Mouse (Mus musculus) heart, adult 9 months (tissue): ENCODE data around the gene Frrs1l.

ENCODE experiments used
- DNase-seq, 2 experiments: peaks; one replicate each; pipeline ENCODE4 v3.0.0; 2022; ENCODE audit warnings: low spot score in 2 of 2

The Frrs1l gene

DNA sequence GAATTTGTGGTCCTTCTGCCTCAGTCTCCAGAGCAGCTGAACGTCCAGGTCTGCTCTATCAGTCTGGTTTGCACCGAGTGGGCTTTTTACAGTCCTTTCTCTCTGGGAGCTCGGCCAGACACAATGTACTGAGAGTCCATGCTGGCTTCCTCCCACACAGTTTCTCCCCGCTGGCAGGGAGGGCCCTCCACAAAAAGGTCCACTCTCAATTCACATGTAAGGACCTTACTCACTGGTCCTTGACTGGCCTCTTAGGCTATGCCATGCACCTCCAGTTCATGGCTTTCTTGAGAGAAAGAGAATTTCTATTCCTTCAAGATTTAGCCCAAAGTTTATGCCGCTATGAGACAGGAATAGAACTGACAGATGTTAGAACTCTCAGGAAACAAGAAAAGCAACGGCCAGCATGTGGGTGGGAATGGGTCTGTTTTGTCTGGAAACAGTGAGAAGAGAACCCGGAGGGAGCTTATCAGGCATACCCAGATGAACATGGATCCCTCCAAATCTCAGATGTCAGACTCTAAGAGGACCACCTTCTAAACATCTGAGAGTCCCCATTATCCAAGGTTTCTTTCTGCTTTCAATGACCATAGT, 24.5 kb downstream of the Frrs1l start:
- DNase-seq = peak in 1 of 2 experiments; percentile 29

DNA sequence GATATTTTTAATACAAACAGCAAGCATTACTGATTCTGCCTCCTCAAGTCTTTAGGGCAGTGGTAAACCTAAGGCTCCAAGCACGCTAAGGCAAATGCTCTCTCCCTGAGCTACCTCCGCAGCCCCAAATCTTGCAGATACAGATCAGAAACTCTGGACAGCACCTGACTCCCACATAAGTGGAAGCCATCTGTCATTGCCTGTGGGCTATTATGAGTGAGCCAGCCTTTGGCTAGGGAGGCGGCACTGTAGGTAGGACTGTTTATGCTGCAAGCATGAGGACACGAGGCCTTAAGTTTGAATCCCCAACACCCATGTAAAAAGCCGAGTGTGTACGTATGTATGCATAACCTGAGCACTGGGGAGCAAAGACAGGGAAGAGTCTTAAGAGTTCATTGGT, 26.5 kb downstream of the Frrs1l start:
- DNase-seq = no peak

DNA sequence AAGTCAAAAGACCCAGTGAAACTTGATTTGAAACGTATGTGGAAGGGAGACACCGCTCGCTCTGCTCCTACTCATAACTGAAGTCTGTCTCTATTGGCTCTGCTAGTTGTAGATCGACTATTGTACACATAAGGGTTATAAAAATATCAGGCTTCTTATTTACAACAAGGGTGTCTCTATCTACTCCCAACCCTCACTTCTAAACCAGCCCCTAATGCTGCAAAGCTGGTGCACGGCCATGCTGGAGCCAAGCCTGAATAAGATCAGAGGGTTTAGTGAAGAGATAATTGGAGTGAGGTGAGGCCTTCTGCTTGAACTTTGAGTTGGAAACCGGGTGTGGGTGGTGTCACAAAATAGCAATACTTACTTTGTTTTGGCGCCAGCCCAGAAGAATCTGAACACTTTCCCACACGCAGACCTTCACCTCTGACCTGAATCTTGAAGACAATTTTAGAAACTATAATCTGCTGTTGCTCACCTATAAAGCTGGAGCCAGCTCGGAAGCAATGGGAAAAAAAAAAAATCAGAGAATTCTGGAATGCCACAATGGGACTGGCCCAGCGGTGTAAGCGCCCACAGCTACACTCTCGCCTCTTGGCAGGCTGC, 28.8 kb downstream of the Frrs1l start:
- peak; percentile 69 to 71 for DNase-seq

DNA sequence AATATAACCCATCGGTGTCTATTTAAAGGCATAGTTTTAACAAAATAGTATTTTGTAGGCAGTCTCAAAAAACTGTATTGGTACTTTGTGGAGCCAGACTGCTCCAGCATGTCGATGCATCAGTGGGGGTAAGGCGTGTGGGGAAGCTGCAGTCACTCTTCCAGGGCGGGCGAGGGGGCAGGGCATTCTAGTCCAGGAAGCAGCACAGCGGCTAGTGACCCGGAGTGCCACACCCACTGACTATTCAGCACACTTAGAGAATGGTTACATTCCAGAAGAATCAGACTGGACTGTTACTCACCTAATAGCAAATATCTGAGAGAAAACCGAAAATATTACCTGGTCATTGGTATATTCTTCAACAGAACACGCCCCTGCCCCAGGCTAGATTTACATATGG, 32.7 kb downstream of the Frrs1l start:
- no peak for DNase-seq

DNA sequence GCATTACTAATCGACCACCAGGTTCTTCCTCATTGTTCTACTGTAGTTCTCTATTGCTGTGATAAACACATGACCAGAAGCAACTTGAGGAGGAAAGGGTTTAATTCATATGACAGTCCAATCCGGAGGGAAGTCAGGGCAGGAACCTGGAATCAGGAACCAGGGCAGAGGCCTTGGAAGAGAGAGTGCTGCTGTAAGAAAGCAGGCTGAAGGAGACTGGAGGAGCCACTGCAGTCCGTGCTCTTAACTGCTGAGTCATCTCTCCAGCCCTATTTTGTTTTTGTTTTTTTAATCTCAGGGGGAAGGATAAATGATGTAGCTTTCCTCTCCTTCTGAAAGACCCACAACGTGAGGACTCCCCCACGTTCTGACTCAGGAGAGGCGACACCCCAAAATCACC, 37.0 kb downstream of the Frrs1l start:
- no peak for DNase-seq

DNA sequence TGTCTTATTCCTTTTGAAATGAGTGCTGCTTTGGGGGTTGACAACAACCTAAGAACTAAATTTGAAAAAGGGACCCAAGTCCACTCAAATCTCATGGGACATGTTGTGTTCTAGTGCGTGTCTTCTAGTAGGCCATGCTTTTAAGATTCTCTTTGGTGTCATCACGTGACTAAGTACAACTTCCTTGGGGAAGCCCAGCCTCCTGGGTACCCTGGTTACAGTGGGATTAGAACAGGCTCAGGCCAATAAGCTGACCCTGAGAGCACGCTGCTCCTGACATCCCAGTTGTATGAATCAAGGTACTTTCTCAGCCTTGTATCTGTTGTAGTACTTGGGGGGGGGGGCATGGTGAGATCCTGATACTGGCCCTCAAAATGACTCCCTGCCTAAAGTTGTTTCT, 38.5 kb downstream of the Frrs1l start:
- no peak for DNase-seq

DNA sequence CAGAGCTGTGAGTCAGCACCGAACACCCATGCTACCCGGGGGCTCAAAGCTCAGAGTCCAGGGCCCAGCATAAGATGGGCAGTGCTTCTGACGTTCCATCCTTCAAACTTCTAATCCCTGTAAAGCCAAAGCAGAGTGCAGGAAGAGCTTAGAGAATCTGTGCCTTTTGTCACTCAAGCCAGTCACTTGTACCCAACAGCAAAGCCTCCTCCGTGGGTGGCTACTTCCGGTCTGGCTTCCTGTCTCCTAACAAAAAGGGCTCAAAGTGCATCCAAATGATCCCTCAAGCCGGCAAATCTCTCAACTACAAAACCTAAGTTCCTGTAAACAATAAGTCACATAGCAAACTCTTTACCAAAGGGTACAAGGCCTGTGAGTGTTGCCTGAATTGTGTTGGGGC, 40.7 kb downstream of the Frrs1l start:
- peak in 1 of 2 experiments; percentile 47 for DNase-seq

DNA sequence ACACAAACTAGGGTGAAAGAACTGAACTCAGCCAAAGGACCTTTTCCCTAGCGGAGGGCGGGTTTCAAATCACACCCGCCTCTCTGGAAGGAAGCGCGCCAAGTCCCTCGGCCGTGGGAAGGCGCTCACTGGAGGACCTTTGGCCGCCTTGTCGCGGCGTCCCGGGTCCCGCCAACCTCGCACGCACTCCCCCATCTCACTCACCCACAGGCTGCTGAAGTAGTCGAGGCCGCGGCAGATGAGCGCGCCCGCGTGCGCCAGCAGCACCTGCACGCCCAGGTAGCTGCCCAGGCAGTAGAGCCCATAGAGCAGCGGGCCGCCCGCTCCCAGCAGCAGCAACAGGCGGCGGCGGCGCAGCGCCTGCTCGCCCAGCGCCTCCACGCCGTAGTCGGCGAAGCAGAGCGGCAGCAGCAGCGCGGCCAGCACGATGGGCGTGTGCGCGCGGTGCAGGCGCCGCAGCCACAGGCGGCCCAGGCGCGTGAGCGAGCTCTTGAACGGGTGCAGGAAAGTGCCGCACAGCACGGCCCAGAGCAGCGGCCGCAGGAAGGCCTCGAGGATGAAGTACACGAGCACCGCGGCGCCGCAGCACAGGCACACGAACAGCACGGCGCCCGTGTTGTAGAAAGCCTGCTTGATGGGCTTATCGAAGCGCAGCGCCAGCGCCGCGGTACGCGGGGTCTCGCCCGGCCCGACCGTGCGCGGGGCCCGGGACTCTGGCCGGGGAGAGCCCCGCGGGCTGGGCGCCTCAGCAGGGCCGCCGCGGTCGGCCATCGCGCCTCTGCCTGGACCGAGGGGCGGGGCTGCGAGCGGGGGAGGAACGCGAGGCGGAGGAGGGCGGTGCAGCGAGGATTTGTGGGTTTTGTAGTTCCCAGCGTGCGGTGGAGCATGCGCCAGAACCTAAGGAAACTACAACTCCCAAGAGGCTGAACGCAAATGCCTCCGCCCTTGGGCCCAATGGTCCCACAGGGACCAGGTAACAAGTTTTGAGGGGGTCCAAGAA, 43.2 kb downstream of the Frrs1l start, which contains the start of gene Tmem245:
Tmem245 (minus strand) TSS at position 797 of the 1,000 bp plus-strand sequence.
- DNase-seq = peak; percentile 91 to 94

DNA sequence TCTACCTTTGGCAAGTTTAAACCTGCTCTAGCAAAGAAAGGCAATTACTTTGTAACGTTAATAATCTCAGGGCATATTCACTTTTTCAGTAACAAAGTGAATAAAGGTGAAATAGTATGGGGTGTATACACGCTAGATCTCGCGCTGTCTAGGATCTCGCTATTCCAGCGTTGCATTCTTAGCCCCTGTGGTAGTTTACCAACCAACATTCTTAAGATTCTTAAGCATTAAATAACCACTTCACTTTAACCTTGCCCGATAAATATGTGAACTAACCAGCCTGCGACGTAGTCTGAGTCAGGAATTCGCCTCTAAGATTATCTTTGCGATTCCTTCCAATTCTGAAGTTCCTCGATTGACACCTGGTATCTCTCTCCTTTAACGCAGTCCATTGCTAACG, 44.0 kb downstream of the Frrs1l start:
- no peak for DNase-seq

DNA sequence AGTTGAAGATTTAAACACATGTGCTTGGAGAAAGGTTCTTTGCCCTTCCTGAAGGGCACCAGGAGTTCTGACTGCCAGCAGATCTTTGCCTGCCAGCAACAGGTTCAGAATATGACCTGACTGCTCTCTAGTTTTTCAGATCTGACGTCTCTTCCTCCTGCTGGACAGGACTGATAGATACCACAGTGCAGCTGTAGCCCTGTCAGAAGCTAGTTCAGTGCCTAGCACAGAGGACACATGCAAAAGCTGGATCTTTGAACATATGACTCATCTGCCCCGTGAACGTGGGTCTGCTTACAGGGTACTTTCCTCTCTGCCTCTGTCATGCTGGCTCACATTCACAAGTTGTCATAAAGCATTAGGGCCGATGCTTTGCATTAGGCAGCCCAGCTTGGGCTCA, 45.9 kb downstream of the Frrs1l start:
- peak; percentile 30 to 54 for DNase-seq

DNA sequence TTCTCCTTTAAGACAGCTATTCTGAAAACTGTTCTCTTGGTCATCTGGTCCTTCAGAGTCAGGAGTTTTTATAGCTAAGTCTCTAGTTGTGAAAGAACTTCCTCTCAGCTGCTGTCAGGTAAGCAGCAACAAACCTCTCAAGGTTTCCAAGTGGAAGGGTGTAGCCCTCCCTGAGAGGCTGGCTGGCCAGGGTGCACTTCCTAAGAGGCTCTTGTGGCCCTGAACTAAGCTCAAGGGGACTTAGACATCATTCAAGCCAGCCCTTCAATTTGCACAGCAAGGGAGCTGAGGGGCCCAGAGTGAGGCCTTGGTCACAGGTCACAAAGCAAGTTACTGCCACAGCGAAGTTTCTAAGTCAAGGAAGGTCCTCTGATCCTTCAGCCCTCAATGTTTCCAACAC, 46.9 kb downstream of the Frrs1l start:
- DNase-seq = no peak

DNA sequence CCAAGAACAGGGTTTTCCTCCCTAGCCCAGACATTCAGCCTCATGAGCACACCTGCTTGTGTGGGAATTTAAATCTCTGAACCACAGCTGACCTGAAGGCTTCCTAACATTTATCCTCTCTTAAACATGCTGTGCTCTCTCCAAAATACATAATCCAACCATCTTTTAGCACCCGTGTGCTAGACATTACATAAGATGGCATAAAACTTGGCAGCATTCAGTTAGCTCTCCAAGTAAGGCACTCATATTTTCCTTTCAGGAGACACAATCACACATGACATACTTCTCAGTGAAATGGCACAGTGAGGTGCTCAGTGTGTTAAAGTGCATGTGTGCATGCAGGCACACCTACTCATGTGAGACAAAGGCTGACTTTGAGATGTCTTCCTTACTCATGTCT, 47.6 kb downstream of the Frrs1l start:
- DNase-seq = no peak

DNA sequence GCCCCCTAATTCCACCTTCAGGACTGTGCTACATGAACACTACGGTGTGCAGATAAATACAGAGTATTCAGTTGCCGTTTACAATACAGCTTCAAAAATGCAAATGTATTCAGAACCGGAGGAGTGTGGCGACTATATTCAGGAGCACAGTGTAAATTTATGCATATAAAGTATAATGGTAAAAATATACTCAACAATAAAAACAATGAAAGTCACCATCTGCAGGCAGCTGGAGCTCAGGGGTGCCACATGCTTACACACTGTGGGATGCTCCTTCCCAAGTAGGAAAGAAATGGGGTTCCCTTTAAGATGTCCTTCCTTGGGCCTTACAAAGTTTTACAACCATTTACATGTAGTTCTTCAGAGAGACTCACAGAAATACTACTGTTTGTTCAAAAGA, 48.7 kb downstream of the Frrs1l start:
- no peak for DNase-seq

DNA sequence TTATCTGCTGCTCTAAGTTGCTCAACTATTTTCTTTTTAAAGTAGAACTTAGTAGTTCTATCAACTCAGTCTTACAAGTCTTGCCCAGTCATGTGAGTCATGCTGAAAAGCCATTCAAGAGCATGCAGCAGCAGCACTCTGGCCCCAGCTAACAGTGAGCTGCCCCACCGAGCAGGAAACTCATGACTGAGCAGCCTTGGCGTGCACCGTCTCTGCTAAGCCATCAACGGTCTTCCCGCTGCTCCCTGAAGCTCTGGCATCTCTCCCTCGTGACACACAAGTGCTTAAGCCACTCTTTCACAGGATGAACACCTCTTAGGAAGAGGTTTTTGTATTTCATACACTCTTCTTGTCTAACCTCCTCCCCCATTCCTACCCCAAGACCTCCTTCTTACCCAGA, 53.1 kb downstream of the Frrs1l start:
- DNase-seq = no peak

DNA sequence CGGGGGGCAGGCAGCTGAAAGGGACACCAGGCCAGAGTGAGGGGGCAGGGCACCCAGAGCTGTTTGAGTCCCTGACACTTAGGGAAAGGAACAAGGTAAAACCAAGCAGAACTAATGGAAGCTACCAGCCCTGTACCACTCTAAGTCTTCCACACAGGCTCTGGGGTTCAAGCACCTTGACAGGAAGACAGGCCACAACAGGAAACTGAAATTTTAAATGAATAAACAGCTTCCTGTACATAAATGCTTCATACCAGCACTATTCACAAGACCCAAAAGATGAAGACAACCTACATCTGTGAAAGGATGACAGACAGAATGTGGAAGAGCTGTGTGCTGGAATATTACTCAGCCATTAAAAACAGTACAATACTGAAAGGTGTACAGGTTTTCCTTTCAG, 54.9 kb downstream of the Frrs1l start:
- no peak for DNase-seq

DNA sequence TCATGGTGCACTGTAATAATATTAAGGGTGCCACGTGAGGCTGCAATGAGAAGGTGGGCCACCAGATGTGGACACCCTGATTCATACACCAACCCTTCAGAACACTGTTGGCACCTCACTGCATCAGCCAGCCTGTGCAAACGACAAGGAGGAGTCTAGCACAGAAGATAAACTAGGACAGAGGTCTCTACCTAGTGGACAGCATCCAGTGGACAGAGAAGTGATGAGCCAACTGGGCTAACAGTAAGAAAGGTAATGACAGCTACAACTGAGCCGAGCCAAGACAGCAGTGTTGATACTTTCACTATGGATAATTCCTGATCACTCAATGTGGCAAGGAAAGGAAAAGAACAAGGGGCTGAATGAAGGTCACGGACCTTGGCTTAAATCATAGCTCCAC, 57.0 kb downstream of the Frrs1l start:
- no peak for DNase-seq

DNA sequence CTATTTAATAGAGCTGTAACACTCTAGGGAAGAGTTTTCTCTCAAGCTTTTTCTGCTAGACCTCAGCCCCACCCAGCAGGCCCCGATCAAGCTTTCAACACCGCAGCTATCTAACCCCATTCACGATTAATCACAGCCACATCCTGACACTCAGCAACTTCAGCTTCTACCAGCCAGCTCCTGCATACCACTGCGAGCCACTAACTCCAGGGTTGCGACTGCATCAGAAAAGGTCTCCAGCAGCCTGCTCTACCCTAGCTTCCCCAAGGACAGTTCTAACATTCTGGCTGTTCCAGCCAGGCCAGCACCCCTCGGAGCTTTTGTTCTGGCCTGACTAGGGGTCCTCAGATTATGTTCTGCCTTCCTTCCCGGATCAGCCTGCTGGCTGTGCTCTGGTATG, 58.1 kb downstream of the Frrs1l start:
- peak; percentile 48 to 50 for DNase-seq

DNA sequence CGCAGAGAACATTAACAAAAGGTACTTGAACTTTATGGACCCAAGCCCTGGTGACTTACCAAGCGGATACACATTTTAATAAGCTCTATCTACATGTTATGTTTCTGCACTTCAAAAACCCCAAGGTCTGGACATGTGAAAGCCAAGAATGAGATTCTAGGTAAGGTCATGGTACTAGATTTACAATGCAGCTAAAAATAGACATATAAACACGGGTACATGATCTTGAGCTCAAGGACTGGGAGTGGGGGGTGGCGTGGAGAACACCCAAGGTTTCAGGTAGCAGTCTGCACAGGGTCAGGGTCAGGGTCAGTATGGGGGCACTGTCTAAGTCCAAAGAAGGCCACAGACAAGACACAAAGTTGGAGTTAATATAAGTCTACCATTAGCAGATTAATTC, 59.9 kb downstream of the Frrs1l start:
- DNase-seq = peak; percentile 32 to 39

DNA sequence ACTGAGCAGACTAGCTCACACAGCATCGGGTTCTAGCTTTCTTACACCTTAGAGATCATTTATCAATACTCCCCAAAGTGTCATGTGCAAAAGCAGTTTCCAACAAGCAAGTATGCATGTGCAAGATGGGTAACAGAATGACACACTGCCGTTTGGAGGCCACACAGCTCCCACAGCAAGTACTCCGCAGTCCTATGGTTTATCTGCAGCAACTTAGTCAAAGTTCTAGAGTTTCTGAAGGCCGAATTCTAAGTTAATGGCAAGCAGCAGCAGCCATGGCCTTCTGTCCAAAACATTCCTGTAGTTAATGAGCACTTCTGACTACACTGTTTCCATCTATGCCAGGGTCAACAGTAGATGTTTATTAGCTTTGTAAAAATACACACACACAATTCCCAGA, 63.2 kb downstream of the Frrs1l start:
- DNase-seq = no peak

DNA sequence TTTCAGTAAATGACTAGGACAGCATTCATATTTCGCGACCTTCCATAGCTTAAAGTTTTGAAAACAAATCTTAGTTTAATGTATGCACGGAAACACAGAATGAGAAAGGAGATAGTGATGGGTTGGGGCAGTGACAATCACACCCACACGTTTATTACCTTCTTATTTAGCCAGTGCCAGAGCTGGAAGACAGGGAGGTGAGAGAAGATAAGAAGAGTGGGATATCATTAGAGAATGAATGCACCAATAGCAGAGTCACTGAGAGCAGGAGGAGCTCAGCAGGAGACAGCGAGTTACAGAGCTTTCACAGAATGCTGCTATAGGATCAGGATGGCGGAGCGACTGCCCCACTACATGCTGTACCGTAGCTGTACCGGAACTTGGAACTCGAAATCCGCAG, 68.0 kb downstream of the Frrs1l start:
- DNase-seq = no peak

DNA sequence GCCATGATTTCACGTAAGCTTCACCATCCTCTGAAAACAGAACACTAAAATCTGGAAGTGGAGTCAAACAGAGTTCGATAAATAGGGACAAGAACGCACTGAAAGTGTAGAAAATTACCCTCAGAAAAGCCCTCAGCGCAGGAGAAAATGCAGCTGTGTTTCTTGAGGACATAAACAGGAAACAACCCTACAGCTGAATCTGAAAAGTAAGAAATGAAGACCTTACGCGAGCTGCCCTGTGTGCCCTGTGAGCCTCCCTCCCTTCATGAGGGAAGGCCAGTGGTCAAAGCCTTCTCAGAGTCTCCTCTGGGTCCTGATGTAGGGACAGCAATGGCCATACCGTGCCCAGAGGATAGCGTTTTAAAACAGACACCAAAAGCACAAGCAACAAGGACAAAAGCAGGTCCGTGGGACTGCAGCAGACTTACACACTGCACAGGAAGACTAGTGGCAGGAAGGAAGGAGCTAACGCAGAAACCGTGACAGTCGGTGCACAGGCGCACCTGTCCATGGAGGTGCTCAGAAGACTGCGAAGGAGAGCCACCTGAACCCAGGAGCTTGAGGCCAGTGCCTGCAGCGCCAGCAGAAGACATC, 74.4 kb downstream of the Frrs1l start:
- DNase-seq = no peak

DNA sequence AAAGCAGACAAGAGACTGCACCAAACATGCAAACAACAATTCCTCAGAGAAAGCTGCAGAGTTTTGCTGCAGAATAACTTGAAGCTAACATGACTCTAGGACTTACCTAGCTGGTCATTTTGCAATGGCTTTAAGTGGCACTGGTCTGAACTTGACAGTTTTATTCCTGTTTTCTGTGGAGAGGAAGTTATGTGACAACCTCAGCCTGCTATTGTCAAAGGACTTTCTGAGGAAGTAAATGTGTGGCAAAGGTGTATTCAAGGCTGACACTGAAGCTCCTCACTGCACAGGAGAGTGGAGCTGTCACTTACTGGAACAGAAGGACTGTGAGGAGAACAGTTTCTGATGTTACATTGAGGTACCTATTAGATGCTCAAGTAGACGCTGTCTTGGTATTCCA, 75.4 kb downstream of the Frrs1l start:
- DNase-seq = no peak
